Mouse (Mus musculus): ENCODE data around the gene Bid.
A peak's percentile ranks its signal among the peaks of the same experiment; 100 is the strongest.
"Not testable (repeated sequence)": the region's sequence is repeated elsewhere in the genome, so short reads cannot be mapped to it uniquely, and the experiment has no call there.

Bid gene

DNA sequence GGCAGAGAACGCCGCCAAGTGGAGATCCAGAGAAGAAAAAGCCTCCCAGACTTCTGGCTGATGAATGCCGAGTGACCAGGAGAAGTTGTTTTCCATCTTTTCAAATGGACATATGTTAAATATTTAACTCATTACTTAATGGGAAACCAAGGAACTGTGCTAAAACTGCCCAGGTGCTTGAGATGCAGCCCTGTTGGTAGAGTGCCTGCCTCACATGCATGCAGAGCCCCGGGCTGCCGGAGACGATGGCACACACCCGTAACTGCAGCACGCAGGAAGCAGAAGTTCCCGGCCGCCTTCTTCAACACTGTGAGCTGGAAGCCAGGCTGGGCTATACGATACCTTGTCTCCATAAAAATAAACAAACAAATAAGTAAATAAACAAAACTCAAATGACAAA, 12.7 kb downstream of the Bid start:
- DNase-seq (ENCODE audit: low spot score in 2 of 2) = no peak

DNA sequence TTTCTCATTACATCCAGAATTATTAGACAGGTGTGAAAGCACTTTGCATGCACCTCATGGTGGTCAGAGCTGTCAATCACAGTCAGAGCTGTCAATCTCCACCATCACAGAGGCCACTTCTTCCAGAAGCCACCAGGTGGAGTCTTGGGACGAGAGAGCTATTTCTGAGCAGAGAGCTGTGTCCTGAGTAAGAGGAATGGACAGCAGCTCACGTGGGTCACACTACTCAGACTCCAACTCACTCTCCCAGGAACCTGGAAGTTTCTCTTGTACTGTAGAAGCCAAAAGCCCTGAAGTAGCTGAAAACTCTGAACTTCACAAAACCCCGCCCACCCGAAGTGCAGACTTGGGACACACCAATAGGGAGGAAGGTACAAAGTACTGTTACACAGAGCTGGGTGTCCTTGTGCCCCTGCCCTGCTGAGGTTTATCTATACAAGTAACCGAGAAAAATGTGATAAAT, 13.2 kb downstream of the Bid start:
- no peak for DNase-seq (ENCODE audit: low spot score in 2 of 2)

- no peak for DNase-seq (ENCODE audit: low spot score in 2 of 2)
These were observed 14.6 kb downstream of the Bid start for GRCm38 (mm10) chr6:120901776-120902645.

DNA sequence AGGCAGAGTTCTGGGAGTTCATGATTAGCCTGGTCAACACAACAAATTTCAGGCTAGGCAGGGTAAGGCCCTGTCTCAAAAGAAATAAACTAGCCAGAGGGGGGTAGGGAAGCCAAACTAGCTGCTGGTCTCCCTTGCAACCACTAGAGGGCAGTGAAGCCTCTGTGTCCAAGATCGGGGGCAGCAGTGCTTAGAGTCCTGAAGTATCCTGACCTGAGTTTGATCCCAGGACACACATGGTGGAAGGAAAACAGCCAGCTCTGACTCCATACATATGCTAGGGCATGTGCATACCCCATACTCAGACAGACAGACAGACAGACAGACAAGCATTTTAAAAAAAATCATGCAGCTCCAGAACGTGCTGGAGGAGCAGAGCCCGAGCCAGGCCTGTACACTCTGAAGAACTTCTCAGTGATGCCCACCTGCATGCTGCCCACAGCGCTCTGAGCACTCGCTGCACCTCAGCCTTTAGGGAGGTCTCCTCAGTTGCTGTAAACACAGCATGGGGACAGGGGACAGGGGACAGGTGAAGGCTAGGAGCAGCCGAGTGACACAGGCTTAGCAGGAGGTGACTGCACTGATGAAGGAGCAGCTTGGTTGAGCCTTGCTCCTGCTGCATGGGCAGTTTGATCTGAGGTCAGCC, 18.3 kb downstream of the Bid start:
- no peak for DNase-seq (ENCODE audit: low spot score in 2 of 2)

GRCm38 (mm10) chr6:120894524-120894923, 22.1 kb downstream of the Bid start:
- no peak for DNase-seq (ENCODE audit: low spot score in 2 of 2)

DNA sequence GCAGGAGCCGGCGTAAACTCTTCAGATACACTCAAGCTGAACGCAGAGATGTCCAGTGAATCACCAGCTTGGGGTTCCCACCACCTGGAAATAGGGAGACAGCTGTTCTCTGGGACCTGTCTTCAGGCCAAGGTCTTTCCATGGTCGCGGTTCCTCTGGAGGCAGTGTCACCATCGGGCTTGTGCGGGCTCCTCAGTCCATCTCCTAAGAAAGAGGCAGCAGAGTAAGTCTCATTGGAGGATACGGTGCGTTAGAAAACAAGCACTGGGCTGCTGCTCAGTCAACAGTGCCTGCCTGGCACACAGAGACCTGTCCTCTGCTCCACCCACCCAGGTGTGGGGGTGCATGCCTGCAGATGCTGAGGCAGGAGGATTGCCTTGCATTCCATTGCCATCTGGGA, 22.6 kb downstream of the Bid start:
- no peak for DNase-seq (ENCODE audit: low spot score in 2 of 2)

DNA sequence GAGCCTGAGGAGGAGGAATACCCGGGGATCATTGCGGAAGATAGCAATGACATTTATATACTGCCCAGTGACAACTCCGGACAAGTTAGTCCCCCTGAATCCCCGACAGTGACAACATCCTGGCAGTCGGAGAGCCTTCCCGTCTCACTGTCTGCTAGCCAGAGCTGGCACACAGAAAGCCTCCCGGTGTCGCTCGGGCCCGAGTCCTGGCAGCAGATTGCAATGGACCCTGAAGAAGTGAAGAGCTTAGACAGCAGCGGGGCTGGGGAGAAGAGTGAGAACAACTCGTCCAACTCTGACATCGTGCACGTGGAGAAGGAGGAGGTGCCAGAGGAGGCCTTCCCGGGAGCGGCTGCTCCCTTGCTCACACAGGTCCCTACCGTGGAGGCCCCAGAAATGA, 30.0 kb downstream of the Bid start:
- DNase-seq (ENCODE audit: low spot score in 2 of 2) = no peak

DNA sequence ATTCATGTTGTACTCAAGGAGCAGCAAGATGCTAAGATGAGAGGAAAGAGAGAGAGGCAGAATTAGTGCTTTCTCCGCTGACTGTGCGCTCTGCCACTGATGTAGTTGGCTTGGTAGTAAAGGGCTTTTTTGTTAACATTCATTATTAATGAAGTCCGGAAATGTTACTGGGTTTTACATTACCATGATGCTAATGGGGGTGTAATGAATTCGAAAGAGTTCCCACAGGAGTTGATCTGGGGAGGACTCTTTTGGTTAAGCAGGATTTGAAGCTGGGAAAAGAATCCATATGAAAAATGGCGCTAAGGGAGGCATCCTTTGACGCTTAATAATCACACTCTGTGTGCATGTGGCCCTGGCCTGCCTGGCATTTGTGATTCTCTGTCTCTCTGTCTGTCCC, 32.2 kb downstream of the Bid start:
- DNase-seq (ENCODE audit: low spot score in 2 of 2) = no peak

GRCm38 (mm10) chr6:120879046-120879445, 37.6 kb downstream of the Bid start:
- DNase-seq (ENCODE audit: low spot score in 2 of 2) = no peak

DNA sequence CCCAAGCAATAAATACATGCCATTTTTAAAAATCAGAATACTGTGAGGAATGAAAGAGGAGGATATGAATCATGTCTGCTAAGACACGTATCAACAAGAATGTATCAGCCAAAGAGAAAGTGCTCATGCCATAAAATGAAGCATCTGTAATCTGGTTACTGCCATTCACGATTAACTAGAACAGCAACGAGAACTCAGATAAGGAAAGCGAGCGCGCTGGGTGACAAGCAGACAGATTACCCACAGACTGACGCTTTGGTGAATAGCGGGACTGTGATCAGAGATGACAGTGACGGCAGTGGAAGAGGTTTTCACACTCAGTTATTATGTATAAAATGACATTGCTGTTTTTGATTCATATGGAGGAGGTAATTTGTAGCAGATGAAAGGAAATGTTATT, 42.8 kb downstream of the Bid start:
- DNase-seq (ENCODE audit: low spot score in 2 of 2) = peak in 1 of 2 experiments; percentile 22

GRCm38 (mm10) chr6:120871286-120871685, 45.4 kb downstream of the Bid start:
- no peak for DNase-seq (ENCODE audit: low spot score in 2 of 2)

- DNase-seq (ENCODE audit: low spot score in 2 of 2) = no peak
These were observed 47.8 kb downstream of the Bid start for GRCm38 (mm10) chr6:120868824-120869223.

GRCm38 (mm10) chr6:120866051-120866814, 50.4 kb downstream of the Bid start:
- no peak for DNase-seq (ENCODE audit: low spot score in 2 of 2)

GRCm38 (mm10) chr6:120860079-120860478, 56.6 kb downstream of the Bid start:
- no peak for DNase-seq (ENCODE audit: low spot score in 2 of 2)

- no peak for DNase-seq (ENCODE audit: low spot score in 2 of 2)
These were observed 58.4 kb downstream of the Bid start for GRCm38 (mm10) chr6:120858217-120858711.

- no peak for DNase-seq (ENCODE audit: low spot score in 2 of 2)
These were observed 62.2 kb downstream of the Bid start for GRCm38 (mm10) chr6:120854413-120854812.

DNA sequence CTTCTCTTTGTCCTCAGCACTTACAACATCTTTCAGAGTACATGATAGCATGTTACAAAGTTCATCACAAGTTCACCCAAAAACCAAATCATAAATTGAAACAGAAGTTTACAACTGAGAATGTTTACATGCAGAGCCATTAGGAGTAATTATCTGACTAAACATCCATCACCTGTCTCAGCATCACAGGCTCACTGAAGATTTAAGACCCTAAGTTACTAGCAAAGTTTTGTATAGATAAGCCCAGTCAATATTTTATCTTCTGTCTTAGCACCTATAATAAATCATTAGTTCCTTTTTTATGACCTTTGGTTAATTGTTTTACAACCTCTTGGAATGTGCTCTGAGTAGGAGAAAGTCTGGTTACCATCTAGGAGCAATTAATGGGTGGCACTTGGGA, 65.9 kb downstream of the Bid start:
- not testable (repeated sequence) for DNase-seq (ENCODE audit: low spot score in 2 of 2)
